Mouse (Mus musculus) heart, adult 2 months (tissue): Measurements from ENCODE around the gene Col4a1.

Experiments
- CTCF ChIP-seq: fragments of 200-600 bp; IDR thresholded peaks from 2 replicates; pipeline ENCODE4 v1.8.1; 2022; ENCODE audit warnings: antibody characterized with exemption, mild to moderate bottlenecking, moderate library complexity
- EP300 ChIP-seq: fragments of 200-500 bp; IDR thresholded peaks from 2 replicates; pipeline ENCODE4 v1.6.1; 2011; ENCODE audit warnings: low read depth, low read length, control low read depth; ENCODE audit not compliant: insufficient read depth
- POLR2A ChIP-seq: fragments of 200-500 bp; IDR thresholded peaks from 2 replicates; pipeline ENCODE4 v1.6.1; 2011; ENCODE audit warnings: mild to moderate bottlenecking, low read depth, low read length, control low read depth; ENCODE audit not compliant: insufficient read depth

GRCm38 (mm10) chr8:11230277-11230676 is 82.3 kb downstream of the Col4a1 start:
- TF ChIP-seq CTCF (no peak), POLR2A (no peak), EP300 (no peak)
